Mouse (Mus musculus): ENCODE results near the gene Patz1. TPM values are rescaled to one million over a fixed set of nuclear protein-coding genes. Genes with fewer than 3 reads are reported as not detected.
A peak's percentile ranks its signal among the peaks of the same experiment; 100 is the strongest.

The Patz1 gene
- polyA plus RNA-seq (2015; fragmentation: Nextera tagmentation; extraction: Ambion mirVana) = 43.4 and 46.3 TPM in 2 replicates

DNA sequence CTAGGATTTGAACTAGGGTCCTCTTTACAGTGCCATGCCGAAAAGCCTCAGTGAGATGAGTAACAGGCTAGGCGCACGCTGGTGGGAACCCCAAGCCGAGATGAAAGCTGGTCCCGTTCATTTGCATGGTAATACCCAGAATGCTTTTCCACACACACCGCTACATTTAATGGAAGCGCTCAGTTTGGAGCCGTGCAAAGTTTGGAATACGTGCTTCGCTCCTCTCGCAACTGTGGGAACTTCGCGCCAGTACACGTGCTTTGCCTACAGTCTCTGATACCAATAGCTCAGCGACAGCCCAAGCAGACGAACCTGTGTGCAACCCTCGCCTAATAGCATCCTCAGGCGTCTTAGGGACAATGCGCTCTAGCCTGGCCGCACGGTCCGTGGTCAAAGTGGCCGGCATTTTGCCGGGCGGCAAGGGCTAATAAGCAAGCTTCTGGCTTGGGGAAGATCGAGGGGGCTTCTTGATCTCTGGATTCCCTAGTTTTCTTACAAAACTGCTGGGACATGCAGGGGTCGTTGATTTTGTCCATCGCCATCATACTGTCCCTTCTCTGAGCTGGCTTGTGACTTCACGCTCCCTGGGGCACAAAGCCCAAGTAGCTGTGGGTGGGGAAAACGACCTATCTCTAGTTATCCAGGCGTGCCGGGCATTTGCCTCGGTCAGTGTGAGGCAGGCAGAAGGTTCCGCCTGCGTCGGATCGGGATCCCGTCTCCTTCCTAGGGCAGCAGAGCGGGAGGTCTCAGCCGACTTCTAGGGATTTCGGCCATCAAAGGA, at the start of gene Patz1:
Patz1 (plus strand) TSS at position 354 of the 781 bp plus-strand sequence.
- H3K4me2 ChIP-seq (replicated peaks) = peak within 1 kb of the TSS; percentile 90
- peak within 1 kb of the TSS; percentile 100 for H3K27ac ChIP-seq (replicated peaks)
- H3K4me1 ChIP-seq = peaks cover 36% of the 10 kb centered on the region
- peaks cover 5% of the 10 kb centered on the region for H3K36me3 ChIP-seq
- peak within 1 kb of the TSS; percentile 98 for H3K9ac ChIP-seq
- no peaks in the 10 kb centered on the region for H3K27me3 ChIP-seq
- peak; percentile 11 for ATAC-seq (ENCODE audit: insufficient number of reproducible peaks, low FRiP score, low TSS enrichment, low read depth)
- H3K9me3 ChIP-seq (replicated peaks) = no peaks in the 10 kb centered on the region
- under 1% methylated on average over 41 of the region's 41 CpGs for WGBS
- peak within 1 kb of the TSS; percentile 84 for H3K4me3 ChIP-seq (replicated peaks)

DNA sequence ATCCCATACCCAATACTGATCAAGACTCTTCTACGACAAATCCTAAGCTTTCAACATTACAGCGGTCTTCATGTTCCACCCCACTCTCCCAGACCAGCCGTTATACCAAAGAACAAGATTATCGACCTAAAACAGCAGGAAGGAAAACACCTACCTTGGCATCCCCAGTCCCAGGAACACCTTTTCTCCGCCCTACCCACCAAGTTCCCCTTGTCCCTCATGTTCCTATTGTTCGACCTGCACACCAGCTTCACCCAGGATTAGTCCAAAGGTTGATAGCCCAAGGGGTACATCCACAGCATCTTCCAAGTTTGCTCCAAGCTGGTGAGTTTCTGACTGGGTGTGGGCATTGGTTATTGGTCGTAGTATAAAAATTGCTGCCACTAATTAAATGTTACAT, 46.3 kb upstream of the Patz1 start:
- ATAC-seq (ENCODE audit: insufficient number of reproducible peaks, low FRiP score, low TSS enrichment, low read depth) = no peak
- Histone ChIP-seq H3K4me2 (replicated peaks) (no peak overlapping the region), H3K36me3 (peaks cover 87% of the 10 kb centered on the region), H3K27me3 (no peaks in the 10 kb centered on the region), H3K9ac (no peak overlapping the region), H3K27ac (replicated peaks) (no peak overlapping the region), H3K4me3 (replicated peaks) (no peak overlapping the region), H3K9me3 (replicated peaks) (no peaks in the 10 kb centered on the region), H3K4me1 (no peaks in the 10 kb centered on the region)
- WGBS = 94% methylated on average over 7 of the region's 7 CpGs

DNA sequence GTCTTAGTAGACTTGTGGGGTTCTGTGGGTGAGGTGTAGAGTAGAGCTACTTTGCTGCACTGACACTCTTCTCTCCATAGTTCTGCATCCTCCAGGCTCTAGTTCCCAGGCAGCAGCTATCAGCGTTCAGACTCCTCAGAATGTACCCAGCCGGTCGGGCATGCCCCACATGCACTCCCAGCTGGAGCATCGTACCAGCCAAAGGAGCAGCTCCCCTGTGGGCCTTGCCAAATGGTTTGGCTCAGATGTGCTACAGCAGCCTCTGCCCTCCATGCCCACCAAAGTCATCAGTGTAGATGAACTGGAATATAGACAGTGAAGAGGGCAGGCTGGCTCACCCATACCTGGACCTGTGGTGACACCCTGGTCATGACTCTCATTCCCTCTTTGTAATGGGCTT, 44.9 kb upstream of the Patz1 start:
- peaks cover 90% of the 10 kb centered on the region for H3K36me3 ChIP-seq
- WGBS = 77% methylated on average over 4 of the region's 4 CpGs

GRCm38 (mm10) chr11:3247387-3247786, 41.3 kb upstream of the Patz1 start:
- peaks cover 89% of the 10 kb centered on the region for H3K36me3 ChIP-seq
- 77% methylated on average over 2 of the region's 2 CpGs for WGBS
- ATAC-seq (ENCODE audit: insufficient number of reproducible peaks, low FRiP score, low TSS enrichment, low read depth) = no peak

More for the DNA sequence above, 44.9 kb upstream of the Patz1 start:
- no peaks in the 10 kb centered on the region for H3K9me3 ChIP-seq (replicated peaks)
- H3K27me3 ChIP-seq = no peaks in the 10 kb centered on the region
- no peak overlapping the region for H3K9ac ChIP-seq
- ATAC-seq (ENCODE audit: insufficient number of reproducible peaks, low FRiP score, low TSS enrichment, low read depth) = no peak
- H3K27ac ChIP-seq (replicated peaks) = no peak overlapping the region
- no peak overlapping the region for H3K4me3 ChIP-seq (replicated peaks)
- H3K4me1 ChIP-seq = no peaks in the 10 kb centered on the region
- H3K4me2 ChIP-seq (replicated peaks) = no peak overlapping the region

DNA sequence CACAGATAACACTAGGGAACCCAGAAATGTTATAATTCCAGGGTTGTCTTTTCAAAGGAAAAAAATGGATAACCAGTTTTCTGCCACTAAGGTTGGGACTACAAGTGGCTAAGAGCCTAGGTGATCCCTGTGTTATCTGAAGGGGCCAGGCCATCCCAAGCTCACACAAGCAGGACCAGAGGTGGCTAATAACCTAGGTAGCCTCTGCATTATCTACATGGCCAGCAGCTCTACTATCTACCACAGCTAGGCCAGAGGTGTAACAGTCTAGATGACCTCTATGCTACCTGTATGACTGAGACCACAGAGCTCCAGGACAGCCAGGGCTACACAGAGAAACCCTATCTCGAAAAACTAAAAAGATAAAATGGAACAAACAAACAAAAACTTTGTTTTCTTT, 29.1 kb upstream of the Patz1 start:
- Histone ChIP-seq H3K27me3 (no peaks in the 10 kb centered on the region), H3K27ac (replicated peaks) (no peak overlapping the region), H3K9me3 (replicated peaks) (no peaks in the 10 kb centered on the region), H3K4me3 (replicated peaks) (no peak overlapping the region), H3K9ac (no peak overlapping the region), H3K4me2 (replicated peaks) (no peak overlapping the region), H3K36me3 (peaks cover 83% of the 10 kb centered on the region), H3K4me1 (peaks cover 5% of the 10 kb centered on the region; the same call in 1 of the 2 replicates)
- WGBS = 94% methylated on average over 1 of the region's 1 CpGs
- ATAC-seq (ENCODE audit: insufficient number of reproducible peaks, low FRiP score, low TSS enrichment, low read depth) = no peak

More at GRCm38 (mm10) chr11:3247387-3247786, 41.3 kb upstream of the Patz1 start:
- H3K9me3 ChIP-seq (replicated peaks) = no peaks in the 10 kb centered on the region
- no peak overlapping the region for H3K4me3 ChIP-seq (replicated peaks)
- no peaks in the 10 kb centered on the region for H3K4me1 ChIP-seq
- no peak overlapping the region for H3K27ac ChIP-seq (replicated peaks)
- no peaks in the 10 kb centered on the region for H3K27me3 ChIP-seq
- H3K4me2 ChIP-seq (replicated peaks) = no peak overlapping the region
- no peak overlapping the region for H3K9ac ChIP-seq

DNA sequence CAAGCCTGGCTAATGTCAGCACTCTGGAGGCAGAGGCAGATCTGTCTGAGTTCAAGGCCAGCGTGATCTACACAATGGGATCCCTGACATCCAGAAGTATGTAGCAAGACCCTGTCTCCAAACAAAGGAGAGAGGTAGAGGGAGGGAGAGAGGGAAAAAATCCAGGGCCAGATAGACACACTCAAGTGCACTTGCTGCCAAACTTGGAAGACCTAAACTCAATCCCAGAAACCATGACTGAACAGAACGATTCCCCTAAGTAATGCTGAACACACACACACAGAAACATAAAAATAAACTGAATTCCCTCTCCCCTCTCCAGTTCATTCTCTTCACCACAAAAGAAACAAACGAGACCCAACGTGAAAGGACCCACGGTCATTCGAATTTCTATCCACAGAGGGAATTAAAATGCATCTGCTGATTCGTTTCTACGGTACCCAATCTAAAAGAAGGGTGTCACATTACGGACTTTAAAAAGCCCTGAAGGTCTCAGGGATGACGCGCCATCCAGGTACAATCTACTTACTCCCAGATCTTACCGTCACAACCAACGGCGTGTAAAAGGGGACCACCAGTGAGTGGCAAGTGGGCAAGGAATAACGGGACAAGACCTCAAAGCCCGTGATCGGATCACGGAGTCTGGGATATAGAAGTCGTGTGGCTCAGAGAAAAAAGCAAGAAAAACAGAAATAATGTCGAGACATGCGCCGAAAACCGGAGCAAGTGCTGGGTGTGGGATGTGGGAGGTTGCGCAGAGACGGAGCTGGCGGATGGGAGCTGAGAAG, 23.2 kb upstream of the Patz1 start:
- Histone ChIP-seq H3K4me2 (replicated peaks) (peak overlapping the region; percentile 63), H3K36me3 (peaks cover 30% of the 10 kb centered on the region), H3K27me3 (no peaks in the 10 kb centered on the region), H3K27ac (replicated peaks) (peak overlapping the region; percentile 97), H3K4me1 (peaks cover 15% of the 10 kb centered on the region), H3K9me3 (replicated peaks) (no peaks in the 10 kb centered on the region), H3K4me3 (replicated peaks) (peak overlapping the region; percentile 82), H3K9ac (peak overlapping the region; percentile 100)
- ATAC-seq (ENCODE audit: insufficient number of reproducible peaks, low FRiP score, low TSS enrichment, low read depth) = no peak
- WGBS = 2% methylated on average over 26 of the region's 26 CpGs

DNA sequence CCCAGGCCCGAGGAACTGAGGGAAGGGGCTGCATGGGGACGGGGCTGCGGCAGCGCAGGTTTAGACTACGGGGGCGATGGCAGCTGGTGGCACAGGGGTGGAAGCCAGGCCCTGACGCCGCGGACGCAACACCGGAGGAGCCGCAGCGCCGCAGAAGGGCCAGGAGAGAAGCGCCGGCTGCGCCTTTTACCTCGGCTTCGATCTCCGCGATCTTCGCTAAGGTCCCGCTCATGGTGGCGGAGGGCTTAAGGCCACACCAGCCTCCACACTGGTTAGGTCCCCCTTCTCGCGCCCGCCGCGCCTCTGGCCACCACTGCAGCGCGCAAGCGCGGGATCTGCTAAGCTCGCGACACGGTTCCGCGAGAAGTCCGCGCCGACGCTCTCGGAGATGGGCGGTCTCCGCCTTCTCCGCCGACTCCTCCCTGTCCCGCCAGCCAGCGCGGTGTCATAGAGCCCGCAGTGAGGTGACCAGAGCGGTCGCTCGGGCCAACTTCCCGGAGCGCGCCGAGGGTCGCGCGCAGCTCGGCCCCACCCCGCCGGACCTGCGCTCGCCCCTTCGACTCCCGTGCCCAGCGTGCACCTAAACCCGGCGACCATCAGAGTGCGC, 22.5 kb upstream of the Patz1 start, which contains the start of gene Drg1:
Drg1 (minus strand) TSS at position 337 of the 607 bp plus-strand sequence.
- H3K9me3 ChIP-seq (replicated peaks) = no peaks in the 10 kb centered on the region
- peak within 1 kb of the TSS; percentile 97 for H3K27ac ChIP-seq (replicated peaks)
- under 1% methylated on average over 70 of the region's 72 CpGs for WGBS
- H3K4me1 ChIP-seq = peaks cover 15% of the 10 kb centered on the region
- peak within 1 kb of the TSS; percentile 100 for H3K9ac ChIP-seq
- peak within 1 kb of the TSS; percentile 82 for H3K4me3 ChIP-seq (replicated peaks)
- H3K36me3 ChIP-seq = peaks cover 25% of the 10 kb centered on the region
- ATAC-seq (ENCODE audit: insufficient number of reproducible peaks, low FRiP score, low TSS enrichment, low read depth) = peak; percentile 98
- no peaks in the 10 kb centered on the region for H3K27me3 ChIP-seq
- H3K4me2 ChIP-seq (replicated peaks) = peak within 1 kb of the TSS; percentile 63

GRCm38 (mm10) chr11:3267133-3267532, 21.5 kb upstream of the Patz1 start:
- WGBS = 52% methylated on average over 7 of the region's 7 CpGs
- ATAC-seq (ENCODE audit: insufficient number of reproducible peaks, low FRiP score, low TSS enrichment, low read depth) = no peak
- Histone ChIP-seq H3K4me3 (replicated peaks) (peak overlapping the region; percentile 82), H3K36me3 (peaks cover 16% of the 10 kb centered on the region), H3K4me2 (replicated peaks) (peak overlapping the region; percentile 49), H3K9ac (no peak overlapping the region), H3K9me3 (replicated peaks) (no peaks in the 10 kb centered on the region), H3K4me1 (peaks cover 15% of the 10 kb centered on the region), H3K27ac (replicated peaks) (peak overlapping the region; percentile 97), H3K27me3 (no peaks in the 10 kb centered on the region)

DNA sequence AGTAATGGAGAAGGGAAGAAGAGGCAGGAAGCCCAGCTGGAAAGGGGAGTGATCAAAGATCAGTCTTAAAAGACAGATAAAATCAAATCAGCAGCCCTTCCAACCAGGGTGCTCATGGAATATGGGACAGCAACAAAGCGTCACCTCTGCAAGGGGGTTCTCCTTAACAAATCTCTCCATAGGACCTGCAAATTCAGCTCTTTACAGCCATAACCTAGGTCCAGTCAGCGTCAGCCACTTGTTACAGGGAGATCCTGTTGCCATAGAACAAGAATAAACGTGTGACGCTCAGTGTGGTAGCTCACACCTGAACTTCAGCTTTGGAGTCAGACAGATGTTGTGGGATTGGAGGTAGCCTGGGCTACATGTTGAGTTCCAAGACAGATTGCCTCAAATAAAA, 19.4 kb upstream of the Patz1 start:
- no peak overlapping the region for H3K4me3 ChIP-seq (replicated peaks)
- peaks cover 10% of the 10 kb centered on the region for H3K4me1 ChIP-seq
- WGBS = 32% methylated on average over 4 of the region's 4 CpGs
- H3K27ac ChIP-seq (replicated peaks) = no peak overlapping the region
- H3K9me3 ChIP-seq (replicated peaks) = no peaks in the 10 kb centered on the region
- H3K9ac ChIP-seq = no peak overlapping the region
- no peak for ATAC-seq (ENCODE audit: insufficient number of reproducible peaks, low FRiP score, low TSS enrichment, low read depth)
- H3K4me2 ChIP-seq (replicated peaks) = no peak overlapping the region
- no peaks in the 10 kb centered on the region for H3K27me3 ChIP-seq
- no peaks in the 10 kb centered on the region for H3K36me3 ChIP-seq

DNA sequence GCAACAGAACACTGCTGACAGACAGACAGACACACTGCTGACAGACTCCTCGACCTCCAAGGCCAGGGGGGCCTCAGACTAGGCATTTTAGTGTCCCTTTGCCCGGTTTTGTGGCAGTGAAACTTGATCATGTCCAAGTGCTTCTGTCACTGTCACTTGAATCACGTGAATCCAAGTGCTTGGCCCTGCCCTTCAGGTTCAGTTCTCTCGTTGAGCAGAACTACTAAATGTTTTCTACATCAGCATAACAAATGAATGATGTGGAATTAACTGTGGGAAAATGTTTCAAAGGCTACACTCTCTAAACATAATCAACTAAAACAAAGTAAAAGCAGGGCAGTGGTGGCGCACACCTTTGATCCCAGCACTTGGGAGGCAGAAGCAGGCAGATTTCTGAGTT, 10.3 kb upstream of the Patz1 start:
- no peak for ATAC-seq (ENCODE audit: insufficient number of reproducible peaks, low FRiP score, low TSS enrichment, low read depth)
- no peaks in the 10 kb centered on the region for H3K9me3 ChIP-seq (replicated peaks)
- 55% methylated on average over 5 of the region's 5 CpGs for WGBS
- no peak overlapping the region for H3K4me3 ChIP-seq (replicated peaks)
- H3K9ac ChIP-seq = no peak overlapping the region
- no peaks in the 10 kb centered on the region for H3K27me3 ChIP-seq
- H3K36me3 ChIP-seq = no peaks in the 10 kb centered on the region
- no peak overlapping the region for H3K4me2 ChIP-seq (replicated peaks)
- no peak overlapping the region for H3K27ac ChIP-seq (replicated peaks)
- no peaks in the 10 kb centered on the region for H3K4me1 ChIP-seq

GRCm38 (mm10) chr11:3279729-3280128, 8.9 kb upstream of the Patz1 start:
- H3K9ac ChIP-seq = no peak overlapping the region
- no peak overlapping the region for H3K4me2 ChIP-seq (replicated peaks)
- ATAC-seq (ENCODE audit: insufficient number of reproducible peaks, low FRiP score, low TSS enrichment, low read depth) = no peak
- 83% methylated on average over 2 of the region's 2 CpGs for WGBS
- H3K4me3 ChIP-seq (replicated peaks) = no peak overlapping the region
- H3K27me3 ChIP-seq = no peaks in the 10 kb centered on the region
- no peak overlapping the region for H3K27ac ChIP-seq (replicated peaks)
- H3K4me1 ChIP-seq = no peaks in the 10 kb centered on the region
- H3K9me3 ChIP-seq (replicated peaks) = no peaks in the 10 kb centered on the region
- no peaks in the 10 kb centered on the region for H3K36me3 ChIP-seq
